Mouse (Mus musculus) CD4-positive, CD25-positive, alpha-beta regulatory T cell, adult 2 months (primary cell): ENCODE measurements around the gene Hoxd12.

Experiments used
- DNase-seq: peaks from one replicate; pipeline ENCODE4 v3.0.0-alpha.2; 2012; ENCODE audit warnings: low read depth, low spot score

The Hoxd12 gene

GRCm38 (mm10) chr2:74663291-74663925 is 11.4 kb upstream of the Hoxd12 start:
- no peak for DNase-seq

- no peak for DNase-seq
Observed at GRCm38 (mm10) chr2:74666411-74666810, 8.4 kb upstream of the Hoxd12 start.

GRCm38 (mm10) chr2:74667191-74667841 is 7.5 kb upstream of the Hoxd12 start:
- no peak for DNase-seq

- no peak for DNase-seq
Observed at GRCm38 (mm10) chr2:74667842-74668357, 6.9 kb upstream of the Hoxd12 start, which contains the start of gene Hoxd13. Hoxd13 (plus strand) TSS chr2:74668310.

GRCm38 (mm10) chr2:74668370-74669229 is 6.2 kb upstream of the Hoxd12 start:
- DNase-seq: no peak

GRCm38 (mm10) chr2:74669230-74669578 is 5.6 kb upstream of the Hoxd12 start:
- DNase-seq: no peak

- no peak for DNase-seq
Observed at GRCm38 (mm10) chr2:74669650-74670235, 5.1 kb upstream of the Hoxd12 start.

- no peak for DNase-seq
Observed at GRCm38 (mm10) chr2:74670632-74671188, 4.1 kb upstream of the Hoxd12 start.

- no peak for DNase-seq
Observed at GRCm38 (mm10) chr2:74671847-74672246, 3.0 kb upstream of the Hoxd12 start.

GRCm38 (mm10) chr2:74672481-74673362 is 2.1 kb upstream of the Hoxd12 start:
- DNase-seq: peak; percentile 81

- DNase-seq: no peak
Observed at GRCm38 (mm10) chr2:74673835-74674425, 883 bp upstream of the Hoxd12 start.

- no peak for DNase-seq
Observed at GRCm38 (mm10) chr2:74675666-74676282, 961 bp downstream of the Hoxd12 start.

GRCm38 (mm10) chr2:74676376-74677052 is 1.7 kb downstream of the Hoxd12 start:
- DNase-seq: no peak

- no peak for DNase-seq
Observed at GRCm38 (mm10) chr2:74677106-74677505, 2.3 kb downstream of the Hoxd12 start.

- DNase-seq: no peak
Observed at GRCm38 (mm10) chr2:74678891-74679595, 4.2 kb downstream of the Hoxd12 start, which contains the start of gene Hoxd11. Hoxd11 (plus strand) TSS chr2:74679557.

- no peak for DNase-seq
Observed at GRCm38 (mm10) chr2:74679596-74679971, 4.8 kb downstream of the Hoxd12 start.

GRCm38 (mm10) chr2:74679980-74680379 is 5.2 kb downstream of the Hoxd12 start:
- no peak for DNase-seq
